Mouse (Mus musculus) heart, postnatal 0 days (tissue): ENCODE results near the gene Vamp5. TPM values are rescaled to one million over a fixed set of nuclear protein-coding genes. Genes with fewer than 3 reads are reported as not detected.

ENCODE experiments used
- ATAC-seq: fragments of 200-750 bp; cut with Nextera tagmentation; 2 replicates; pipeline ENCODE4 v1.8.0; 2017; ENCODE audit warnings: low read depth, moderate number of reproducible peaks, moderate library complexity; ENCODE audit not compliant: insufficient read depth
- DNase-seq: peaks from one replicate; pipeline ENCODE4 v3.0.0-alpha.2; 2016; ENCODE audit warnings: low spot score
- H3K27ac ChIP-seq: fragments of 300-500 bp; sonication (generic); 2 replicates; pipeline ENCODE4 v1.5.1; 2014; ENCODE audit warnings: low read depth, mild to moderate bottlenecking
- H3K27me3 ChIP-seq: fragments of 300-500 bp; sonication (generic); 2 replicates; pipeline ENCODE4 v1.6.1; 2014; ENCODE audit warnings: low read length, mixed read lengths; ENCODE audit not compliant: control insufficient read depth, insufficient read depth
- H3K36me3 ChIP-seq: fragments of 300-500 bp; sonication (generic); replicated peaks from 2 replicates; pipeline ENCODE4 v1.6.1; 2014; ENCODE audit warnings: low read length, mixed read lengths; ENCODE audit not compliant: control insufficient read depth, insufficient read depth
- H3K4me1 ChIP-seq: fragments of 300-500 bp; sonication (generic); 2 replicates; pipeline ENCODE4 v1.6.1; 2014; ENCODE audit warnings: antibody characterized with exemption; ENCODE audit not compliant: control insufficient read depth, insufficient read depth
- H3K4me2 ChIP-seq: fragments of 300-500 bp; sonication (generic); 2 replicates; pipeline ENCODE4 v1.6.1; 2014; ENCODE audit warnings: low read depth, mild to moderate bottlenecking, low read length, moderate library complexity
- H3K4me3 ChIP-seq: fragments of 300-500 bp; sonication (generic); 2 replicates; pipeline ENCODE4 v1.5.1; 2014; ENCODE audit warnings: low read depth, low read length
- H3K9ac ChIP-seq: fragments of 300-500 bp; sonication (generic); replicated peaks from 2 replicates; pipeline ENCODE4 v1.6.1; 2014; ENCODE audit warnings: low read depth, low read length, mixed read lengths
- H3K9me3 ChIP-seq: fragments of 300-500 bp; sonication (generic); replicated peaks from 2 replicates; pipeline ENCODE4 v1.6.1; 2016; ENCODE audit warnings: low read length; ENCODE audit not compliant: control insufficient read depth
- CTCF ChIP-seq: IDR thresholded peaks from 2 replicates; pipeline ENCODE4 v1.5.1; 2016; ENCODE audit warnings: antibody characterized with exemption, control low read depth, low read depth
- EP300 ChIP-seq: IDR thresholded peaks from 2 replicates; pipeline ENCODE4 v1.6.1; 2016; ENCODE audit warnings: antibody characterized with exemption, low read depth
- WGBS: fragments of 180-500 bp; shearing (Covaris S2); extraction: QIAGEN DNeasy Blood & Tissue Kit; methylation state at CpG from one replicate; pipeline ENCODE4 v1.1.7; 2014; 5-methylcytosine and 5-hydroxymethylcytosine counted together
- polyA plus RNA-seq: library from polyadenylated mRNA; unstranded; fragments of >200 nt; fragmentation: Nextera tagmentation; extraction: Ambion mirVana; gene quantifications from 2 replicates; pipeline ENCODE4 v1.2.1, GENCODE M21; 2015
- total RNA-seq: library from RNA; depleted of rRNA; stranded (reverse); fragments of >200 nt; gene quantifications from 2 replicates; pipeline ENCODE4 v1.2.3, GENCODE M21; 2014; ENCODE audit warnings: low replicate concordance; rRNA removed

Vamp5 gene
- total and polyA plus RNA-seq, 2 experiments from 2014 or later, result 19.5 to 49.0 TPM

DNA sequence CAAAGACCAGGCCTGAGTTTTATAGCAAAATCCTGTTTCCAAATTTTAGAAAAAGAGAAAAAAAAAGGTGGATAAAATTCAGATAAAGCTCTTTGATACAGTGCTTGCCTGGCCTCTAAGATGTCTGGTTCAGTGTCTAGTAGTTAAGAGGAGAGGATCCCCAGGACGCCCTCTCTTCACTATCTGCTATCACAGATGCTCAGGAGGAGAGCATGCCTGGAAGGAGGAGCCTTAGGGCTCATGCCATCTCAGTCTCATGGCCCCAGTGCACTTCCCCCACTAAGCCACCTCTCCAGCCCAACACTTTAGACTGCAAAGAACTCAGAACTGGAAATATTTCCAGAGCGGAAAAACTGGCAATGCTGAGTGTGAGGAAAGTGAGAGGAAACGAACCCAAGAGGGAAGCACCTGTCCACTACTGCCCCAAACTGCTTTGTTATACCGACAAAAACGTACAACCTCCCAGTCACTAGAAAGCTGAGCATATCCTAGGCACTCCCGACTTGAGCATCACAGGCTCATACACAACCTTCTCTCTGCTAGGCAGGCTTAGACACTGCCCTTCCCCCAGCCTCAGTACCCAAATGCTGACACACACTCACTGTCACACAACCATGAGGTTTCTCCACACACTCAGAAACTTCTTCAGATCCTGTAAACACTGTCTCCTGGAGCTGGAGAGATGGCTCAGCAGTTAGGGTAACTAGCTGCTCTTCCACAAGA is 56.3 kb downstream of the Vamp5 start:
- Histone ChIP-seq H3K9me3 (no peaks in the 10 kb centered on the region), H3K27ac (no peak overlapping the region), H3K4me3 (no peak overlapping the region), H3K4me1 (no peaks in the 10 kb centered on the region), H3K36me3 (peaks cover 94% of the 10 kb centered on the region), H3K27me3 (no peaks in the 10 kb centered on the region), H3K9ac (no peak overlapping the region), H3K4me2 (no peak overlapping the region)
- ATAC-seq (no peak), DNase-seq (no peak)
- TF ChIP-seq CTCF (no peak), EP300 (no peak)
- 83% methylated on average over 6 of the region's 6 CpGs for WGBS

DNA sequence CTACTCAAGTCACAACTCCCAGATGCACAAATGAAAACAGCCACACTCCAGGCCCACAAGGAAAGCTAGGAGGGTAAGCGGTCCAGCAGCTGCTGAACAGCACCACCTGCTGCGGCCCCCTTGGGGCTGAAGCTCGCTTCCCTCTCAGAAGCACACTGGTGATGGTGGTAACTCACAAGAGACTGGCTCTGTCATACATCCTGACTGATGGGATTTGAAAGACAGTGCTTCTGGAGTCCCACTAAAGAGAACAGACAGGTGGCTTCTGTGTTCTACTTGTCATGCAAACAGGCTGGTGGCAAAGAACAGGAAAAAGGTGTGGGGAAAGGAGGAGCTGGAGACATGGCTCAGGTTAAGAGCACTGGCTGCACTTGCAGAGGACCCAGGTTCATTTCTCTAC is 57.3 kb downstream of the Vamp5 start:
- no peak overlapping the region for H3K27ac ChIP-seq
- no peaks in the 10 kb centered on the region for H3K9me3 ChIP-seq
- 99% methylated on average over 3 of the region's 3 CpGs for WGBS
- peaks cover 94% of the 10 kb centered on the region for H3K36me3 ChIP-seq
- DNase-seq (no peak), ATAC-seq (no peak)
- TF ChIP-seq CTCF (no peak), EP300 (no peak)
- no peaks in the 10 kb centered on the region for H3K27me3 ChIP-seq
- no peak overlapping the region for H3K9ac ChIP-seq
- no peak overlapping the region for H3K4me2 ChIP-seq
- H3K4me1 ChIP-seq, result no peaks in the 10 kb centered on the region
- no peak overlapping the region for H3K4me3 ChIP-seq

DNA sequence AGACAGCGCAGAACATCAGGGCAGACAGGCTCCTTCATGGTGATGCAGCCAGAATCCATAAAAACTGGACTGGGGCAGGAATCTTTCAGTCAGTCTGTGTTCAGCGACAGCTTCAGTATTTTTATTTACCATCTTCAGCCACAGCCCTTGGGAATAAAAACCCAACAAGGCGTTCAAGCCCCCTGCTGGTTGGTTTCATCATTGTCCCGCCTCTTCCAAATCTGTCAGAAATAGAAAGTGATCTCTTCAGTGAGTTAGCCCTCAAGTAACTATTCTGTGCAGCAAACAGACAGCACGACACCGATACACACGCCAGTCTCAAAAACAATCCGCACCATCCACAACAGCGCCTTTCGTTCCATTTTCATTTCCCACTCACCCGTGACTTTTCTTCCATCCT is 61.2 kb downstream of the Vamp5 start:
- peak; percentile 40; the same call in 1 of the 2 replicates for ATAC-seq
- no peaks in the 10 kb centered on the region for H3K4me1 ChIP-seq

More for the DNA sequence above, 61.2 kb downstream of the Vamp5 start:
- peak; percentile 68 for DNase-seq
- Histone ChIP-seq H3K27me3 (no peaks in the 10 kb centered on the region), H3K9me3 (no peaks in the 10 kb centered on the region), H3K27ac (no peak overlapping the region; the same call in 1 of the 2 replicates), H3K4me2 (no peak overlapping the region), H3K9ac (no peak overlapping the region), H3K36me3 (peaks cover 67% of the 10 kb centered on the region), H3K4me3 (no peak overlapping the region)
- TF ChIP-seq CTCF (peak; percentile 67), EP300 (no peak)
- WGBS, result 51% methylated on average over 11 of the region's 11 CpGs

Other genes starting within 250 kb of the Vamp5 start
- gene Atoh8, start 144.9 kb downstream of the Vamp5 start, total RNA-seq, result 4.5 and 14.7 TPM in 2 replicates
- 7.1 and 8.6 TPM in 2 replicates for gene Atoh8, start 144.9 kb downstream of the Vamp5 start, polyA plus RNA-seq
- 0.84 and 1.7 TPM in 2 replicates for gene Sftpb, start 75.9 kb downstream of the Vamp5 start, total RNA-seq
- 0.33 and 0.55 TPM in 2 replicates for gene Sftpb, start 75.9 kb downstream of the Vamp5 start, polyA plus RNA-seq
- 50.9 and 59.9 TPM in 2 replicates for gene Usp39, start 35.3 kb downstream of the Vamp5 start, total RNA-seq
- 15.8 and 16.9 TPM in 2 replicates for gene Usp39, start 35.3 kb downstream of the Vamp5 start, polyA plus RNA-seq
- gene 0610030E20Rik, start 33.2 kb downstream of the Vamp5 start, total RNA-seq, result 7.3 and 12.0 TPM in 2 replicates
- gene 0610030E20Rik, start 33.2 kb downstream of the Vamp5 start, polyA plus RNA-seq, result 11.9 and 12.9 TPM in 2 replicates
- 18.2 and 23.2 TPM in 2 replicates for gene Tmem150a, start 25.0 kb downstream of the Vamp5 start, total RNA-seq
- 8.0 and 9.7 TPM in 2 replicates for gene Tmem150a, start 25.0 kb downstream of the Vamp5 start, polyA plus RNA-seq
- gene Rnf181, start 13.5 kb downstream of the Vamp5 start, total RNA-seq, result 53.5 and 65.0 TPM in 2 replicates
- gene Rnf181, start 13.5 kb downstream of the Vamp5 start, polyA plus RNA-seq, result 74.9 and 81.3 TPM in 2 replicates
- gene Vamp8, start 10.2 kb upstream of the Vamp5 start, total RNA-seq, result 69.8 and 109 TPM in 2 replicates
- 174 and 175 TPM in 2 replicates for gene Vamp8, start 10.2 kb upstream of the Vamp5 start, polyA plus RNA-seq
- gene Ggcx, start 33.8 kb upstream of the Vamp5 start, total RNA-seq, result 16.8 and 21.9 TPM in 2 replicates
- 13.2 and 16.8 TPM in 2 replicates for gene Ggcx, start 33.8 kb upstream of the Vamp5 start, polyA plus RNA-seq
- gene Mat2a, start 59.1 kb upstream of the Vamp5 start, total RNA-seq, result 111 and 123 TPM in 2 replicates
- 200 and 229 TPM in 2 replicates for gene Mat2a, start 59.1 kb upstream of the Vamp5 start, polyA plus RNA-seq
- gene Sh2d6, start 141.2 kb upstream of the Vamp5 start, total RNA-seq, result not detected in 2 replicates
- gene Sh2d6, start 141.2 kb upstream of the Vamp5 start, polyA plus RNA-seq, result not detected in 2 replicates
- 25.1 and 53.6 TPM in 2 replicates for gene Capg, start 163.9 kb upstream of the Vamp5 start, total RNA-seq
- gene Capg, start 163.9 kb upstream of the Vamp5 start, polyA plus RNA-seq, result 24.9 and 25.9 TPM in 2 replicates
- gene Elmod3, start 217.9 kb upstream of the Vamp5 start, total RNA-seq, result 21.9 and 30.9 TPM in 2 replicates
- gene Elmod3, start 217.9 kb upstream of the Vamp5 start, polyA plus RNA-seq, result 17.6 and 18.6 TPM in 2 replicates
- gene Retsat, start 218.0 kb upstream of the Vamp5 start, total RNA-seq, result 21.8 and 41.8 TPM in 2 replicates
- 64.4 and 69.1 TPM in 2 replicates for gene Retsat, start 218.0 kb upstream of the Vamp5 start, polyA plus RNA-seq
- gene Tgoln1, start 236.5 kb upstream of the Vamp5 start, total RNA-seq, result 16.4 and 22.5 TPM in 2 replicates
- gene Tgoln1, start 236.5 kb upstream of the Vamp5 start, polyA plus RNA-seq, result 19.4 and 21.3 TPM in 2 replicates